Comparison of ENCODE assay signal across 13 mouse cellular contexts in genomic region chr19:4042124-4042523, GRCm38 (mm10). TPM values are rescaled to one million over a fixed set of nuclear protein-coding genes. Genes with fewer than 3 reads are reported as not detected.
DNase-seq lines count a peak whose midpoint lies in the region; ATAC-seq and TF ChIP-seq lines count a peak whose summit lies in the region.
"Had no signal": no experiment of that assay in that cellular context is flagged by ENCODE, and none has a peak within 500 bp of the region (broad histone marks: within the 10 kb centered on the region; RNA-seq: fewer than 3 reads in every experiment).

No protein-coding gene starts in this region.

- TF ChIP-seq CTCF in E14TG2a.4 (conservative IDR thresholded peaks at IDR 0.05; ENCODE audit: low read length), result no peak
- TF ChIP-seq CTCF in lung, embryonic 14.5 days (IDR thresholded peaks at IDR 0.05; ENCODE audit: low read depth), result no peak

- intact Hi-C loops in gastrocnemius, postnatal 14 days (cut with DNase I; ENCODE audit: low total_unique reads), result no loop called here

- H3K9ac ChIP-seq in hindbrain, embryonic 13.5 days, result 0 out of 2 replicates have a peak overlapping the region, but pooled peaks have one; percentile 35
- H3K9ac ChIP-seq in lung, embryonic 14.5 days, result no peak overlapping the region
- H3K9ac ChIP-seq: limb, embryonic 13.5 days; midbrain, embryonic 13.5 days had no signal

- no peak overlapping the region for H3K4me3 ChIP-seq in hindbrain, embryonic 13.5 days
- no peak overlapping the region for H3K4me3 ChIP-seq in hindbrain, embryonic 10.5 days
- H3K4me3 ChIP-seq in E14TG2a.4 (replicated peaks; ENCODE audit: low read length), result peak overlapping the region; percentile 82
- no peak overlapping the region for H3K4me3 ChIP-seq in lung, embryonic 14.5 days (ENCODE audit: low read depth, low read length)
- H3K4me3 ChIP-seq: limb, embryonic 13.5 days; midbrain, embryonic 13.5 days had no signal

- H3K27ac ChIP-seq in hindbrain, embryonic 13.5 days, result no peak overlapping the region
- no peak overlapping the region for H3K27ac ChIP-seq in hindbrain, embryonic 10.5 days
- no peak overlapping the region for H3K27ac ChIP-seq in lung, embryonic 14.5 days (ENCODE audit: low read depth)
- H3K27ac ChIP-seq: limb, embryonic 13.5 days; midbrain, embryonic 13.5 days had no signal

- no peak for DNase-seq in hindbrain, embryonic 10.5 days (ENCODE audit: low spot score)
- peak; percentile 67 for DNase-seq in gastrocnemius, postnatal 14 days
- DNase-seq in lung, embryonic 14.5 days, result peak; percentile 24
- DNase-seq in cerebellum, postnatal 36 days, result no peak
- DNase-seq in left cerebral cortex, adult 18-20 months (ENCODE audit: low spot score in 2 of 2), result no peak
- no peak for DNase-seq in right cerebral cortex, postnatal 4 days
- DNase-seq: cerebellum, adult 18-20 months; kidney, adult 8-10 months had no signal

- 72% methylated on average over 14 of the region's 14 CpGs for WGBS in hindbrain, embryonic 13.5 days
- 79% methylated on average over 14 of the region's 14 CpGs for WGBS in hindbrain, embryonic 10.5 days
- 60% methylated on average over 14 of the region's 14 CpGs for WGBS in lung, embryonic 14.5 days

- H3K4me1 ChIP-seq in hindbrain, embryonic 13.5 days (replicated peaks), result peaks cover 12% of the 10 kb centered on the region
- peaks cover 15% of the 10 kb centered on the region for H3K4me1 ChIP-seq in hindbrain, embryonic 10.5 days (replicated peaks)
- H3K4me1 ChIP-seq in E14TG2a.4 (replicated peaks; ENCODE audit: low read depth, low read length), result peaks cover 63% of the 10 kb centered on the region
- H3K4me1 ChIP-seq in lung, embryonic 14.5 days (ENCODE audit: insufficient read depth), result peaks cover 11% of the 10 kb centered on the region; the same call in 1 of the 2 replicates

- H3K9me3 ChIP-seq in hindbrain, embryonic 13.5 days, result no peaks in the 10 kb centered on the region
- no peaks in the 10 kb centered on the region for H3K9me3 ChIP-seq in hindbrain, embryonic 10.5 days
- peaks cover 12% of the 10 kb centered on the region for H3K9me3 ChIP-seq in E14TG2a.4 (ENCODE audit: low read length)
- no peaks in the 10 kb centered on the region for H3K9me3 ChIP-seq in lung, embryonic 14.5 days (ENCODE audit: low read depth, low read length)
- H3K9me3 ChIP-seq: limb, embryonic 13.5 days; midbrain, embryonic 13.5 days had no signal

- no peaks in the 10 kb centered on the region for H3K27me3 ChIP-seq in hindbrain, embryonic 13.5 days
- H3K27me3 ChIP-seq in hindbrain, embryonic 10.5 days (ENCODE audit: insufficient read depth, poor library complexity, severe bottlenecking), result no peaks in the 10 kb centered on the region
- no peaks in the 10 kb centered on the region for H3K27me3 ChIP-seq in E14TG2a.4 (ENCODE audit: insufficient read depth, low read length)
- H3K27me3 ChIP-seq in lung, embryonic 14.5 days (ENCODE audit: insufficient read depth, low read length), result no peaks in the 10 kb centered on the region
- H3K27me3 ChIP-seq: limb, embryonic 13.5 days; midbrain, embryonic 13.5 days had no signal

- no peak overlapping the region for H3K4me2 ChIP-seq in hindbrain, embryonic 13.5 days
- H3K4me2 ChIP-seq in lung, embryonic 14.5 days, result no peak overlapping the region
- H3K4me2 ChIP-seq: limb, embryonic 13.5 days; midbrain, embryonic 13.5 days had no signal

- ATAC-seq in hindbrain, embryonic 13.5 days (ENCODE audit: low FRiP score), result no peak
- no peak for ATAC-seq in lung, embryonic 14.5 days (ENCODE audit: insufficient read depth)
- ATAC-seq: midbrain, embryonic 13.5 days had no signal

- no peaks in the 10 kb centered on the region for H3K36me3 ChIP-seq in hindbrain, embryonic 13.5 days
- no peaks in the 10 kb centered on the region for H3K36me3 ChIP-seq in hindbrain, embryonic 10.5 days
- peaks cover 12% of the 10 kb centered on the region for H3K36me3 ChIP-seq in E14TG2a.4 (ENCODE audit: insufficient read depth, low read length)
- no peaks in the 10 kb centered on the region for H3K36me3 ChIP-seq in lung, embryonic 14.5 days (ENCODE audit: insufficient read depth)
- H3K36me3 ChIP-seq: limb, embryonic 13.5 days; midbrain, embryonic 13.5 days had no signal

RNA-seq across cellular contexts. Expression of gene Gstp2, which starts 3.7 kb away (rescaled TPM):
- polyA plus RNA-seq in hindbrain, embryonic 13.5 days (2015; fragmentation: Nextera tagmentation; extraction: Ambion mirVana), result 1.4 and 4.4 TPM in 2 replicates
- polyA plus RNA-seq in hindbrain, embryonic 10.5 days (2016; fragmentation: Nextera tagmentation; extraction: Ambion mirVana), result 1.3 and 2.1 TPM in 2 replicates
- total RNA-seq in gastrocnemius, postnatal 14 days (2021), result 10 to 100 TPM; 72.8 to 85.9 TPM
- 2.9 and 3.4 TPM in 2 replicates for polyA plus RNA-seq in lung, embryonic 14.5 days (2014; fragmentation: Nextera tagmentation; extraction: Ambion mirVana)
- total RNA-seq in left cerebral cortex, adult 18-20 months (2021), result 10 to 100 TPM; 40.5 to 55.2 TPM

RNA-seq across cellular contexts. Expression of gene Gstp1, which starts 4.3 kb away (rescaled TPM):
- polyA plus RNA-seq in hindbrain, embryonic 13.5 days (2015; fragmentation: Nextera tagmentation; extraction: Ambion mirVana), result 418 and 433 TPM in 2 replicates
- 442 and 460 TPM in 2 replicates for polyA plus RNA-seq in hindbrain, embryonic 10.5 days (2016; fragmentation: Nextera tagmentation; extraction: Ambion mirVana)
- total RNA-seq in gastrocnemius, postnatal 14 days (2021), result 100 to 1,000 TPM; 228 to 235 TPM
- polyA plus RNA-seq in lung, embryonic 14.5 days (2014; fragmentation: Nextera tagmentation; extraction: Ambion mirVana), result 424 and 468 TPM in 2 replicates
- 100 to 1,000 TPM; 353 to 399 TPM for total RNA-seq in left cerebral cortex, adult 18-20 months (2021)

RNA-seq across cellular contexts. Expression of gene Gstp3, which starts 17.2 kb away (rescaled TPM):
- not detected in 2 replicates for polyA plus RNA-seq in hindbrain, embryonic 13.5 days (2015; fragmentation: Nextera tagmentation; extraction: Ambion mirVana)
- polyA plus RNA-seq in hindbrain, embryonic 10.5 days (2016; fragmentation: Nextera tagmentation; extraction: Ambion mirVana), result not detected in 2 replicates
- total RNA-seq in gastrocnemius, postnatal 14 days (2021), result not detected
- polyA plus RNA-seq in lung, embryonic 14.5 days (2014; fragmentation: Nextera tagmentation; extraction: Ambion mirVana), result not detected in 2 replicates
- not detected for total RNA-seq in left cerebral cortex, adult 18-20 months (2021)
- polyA plus RNA-seq: limb, embryonic 13.5 days; midbrain, embryonic 13.5 days; stomach, embryonic 14.5 days had no signal

RNA-seq across cellular contexts. Expression of gene Ndufv1, which starts 29.5 kb away (rescaled TPM):
- 220 and 241 TPM in 2 replicates for polyA plus RNA-seq in hindbrain, embryonic 13.5 days (2015; fragmentation: Nextera tagmentation; extraction: Ambion mirVana)
- polyA plus RNA-seq in hindbrain, embryonic 10.5 days (2016; fragmentation: Nextera tagmentation; extraction: Ambion mirVana), result 196 and 198 TPM in 2 replicates
- total RNA-seq in gastrocnemius, postnatal 14 days (2021), result 100 to 1,000 TPM; 365 to 434 TPM
- 193 and 198 TPM in 2 replicates for polyA plus RNA-seq in lung, embryonic 14.5 days (2014; fragmentation: Nextera tagmentation; extraction: Ambion mirVana)
- total RNA-seq in left cerebral cortex, adult 18-20 months (2021), result 100 to 1,000 TPM; 265 to 266 TPM

RNA-seq across cellular contexts. Expression of gene Doc2g, which starts 39.0 kb away (rescaled TPM):
- 6.5 and 7.8 TPM in 2 replicates for polyA plus RNA-seq in hindbrain, embryonic 13.5 days (2015; fragmentation: Nextera tagmentation; extraction: Ambion mirVana)
- 3.0 and 3.8 TPM in 2 replicates for polyA plus RNA-seq in hindbrain, embryonic 10.5 days (2016; fragmentation: Nextera tagmentation; extraction: Ambion mirVana)
- total RNA-seq in gastrocnemius, postnatal 14 days (2021), result under 1 TPM; 0.57 to 0.84 TPM
- polyA plus RNA-seq in lung, embryonic 14.5 days (2014; fragmentation: Nextera tagmentation; extraction: Ambion mirVana), result 2.2 and 3.0 TPM in 2 replicates
- total RNA-seq in left cerebral cortex, adult 18-20 months (2021), result 1 to 10 TPM; 3.5 to 4.9 TPM

Comparison
In these comparisons a context has a peak if more than half of its experiments do, and no peak if none do; other contexts are left out.
1. DNase-seq: peak in gastrocnemius, postnatal 14 days (single experiment) and lung, embryonic 14.5 days (single experiment); none in hindbrain, embryonic 10.5 days (single experiment), cerebellum, postnatal 36 days (0 of 2), left cerebral cortex, adult 18-20 months (0 of 2) and right cerebral cortex, postnatal 4 days (single experiment).